Mouse (Mus musculus) embryo, embryonic 10 days (tissue): ENCODE measurements around the gene Gipc2.

Source experiments
- DNase-seq: peaks from one replicate; pipeline ENCODE4 v3.0.0-alpha.2; 2015; ENCODE audit warnings: low spot score

The Gipc2 gene

GRCm38 (mm10) chr3:152076088-152076487, 89.9 kb downstream of the Gipc2 start:
- no peak for DNase-seq

GRCm38 (mm10) chr3:152069001-152069400, 97.0 kb downstream of the Gipc2 start:
- DNase-seq = no peak

GRCm38 (mm10) chr3:152068311-152068710, 97.7 kb downstream of the Gipc2 start:
- DNase-seq = no peak

- peak; percentile 67 for DNase-seq
These were observed 99.3 kb downstream of the Gipc2 start for GRCm38 (mm10) chr3:152066696-152067095.

- DNase-seq = no peak
These were observed 100.2 kb downstream of the Gipc2 start for GRCm38 (mm10) chr3:152065806-152066205.

GRCm38 (mm10) chr3:152064166-152064565, 101.9 kb downstream of the Gipc2 start:
- DNase-seq = no peak

GRCm38 (mm10) chr3:152062806-152063205, 103.2 kb downstream of the Gipc2 start:
- DNase-seq = no peak

- no peak for DNase-seq
These were observed 104.9 kb downstream of the Gipc2 start for GRCm38 (mm10) chr3:152061145-152061544.

- no peak for DNase-seq
These were observed 107.8 kb downstream of the Gipc2 start for GRCm38 (mm10) chr3:152058235-152058634.

GRCm38 (mm10) chr3:152054260-152054659, 111.8 kb downstream of the Gipc2 start:
- no peak for DNase-seq

- DNase-seq = no peak
These were observed 114.1 kb downstream of the Gipc2 start for GRCm38 (mm10) chr3:152051959-152052358.

- no peak for DNase-seq
These were observed 118.1 kb downstream of the Gipc2 start for GRCm38 (mm10) chr3:152047914-152048313.

- no peak for DNase-seq
These were observed 119.1 kb downstream of the Gipc2 start for GRCm38 (mm10) chr3:152046895-152047294.
